Comparison of ENCODE assay signal across 8 mouse cellular contexts in genomic region chr14:114567673-114568309, GRCm38 (mm10).
DNase-seq lines count a peak whose midpoint lies in the region; ATAC-seq lines count a peak whose summit lies in the region.

No protein-coding gene starts in this region.

- H3K4me1 ChIP-seq in forebrain, embryonic 11.5 days (replicated peaks; ENCODE audit: control insufficient read depth, insufficient read depth, low read length) = no peaks in the 10 kb centered on the region
- H3K4me1 ChIP-seq in hindbrain, embryonic 16.5 days (ENCODE audit: control insufficient read depth, insufficient read depth, low read depth, low read length) = no peaks in the 10 kb centered on the region
- H3K4me1 ChIP-seq in midbrain, embryonic 13.5 days (replicated peaks) = peaks cover 3% of the 10 kb centered on the region; the same call in 1 of the 2 replicates

- H3K36me3 ChIP-seq in forebrain, embryonic 11.5 days (ENCODE audit: control insufficient read depth, insufficient read depth, low read length) = no peaks in the 10 kb centered on the region
- H3K36me3 ChIP-seq in hindbrain, embryonic 16.5 days (ENCODE audit: control insufficient read depth, insufficient read depth, low read length) = no peaks in the 10 kb centered on the region
- no peaks in the 10 kb centered on the region for H3K36me3 ChIP-seq in midbrain, embryonic 13.5 days

- no peak overlapping the region for H3K4me3 ChIP-seq in forebrain, embryonic 11.5 days (ENCODE audit: low read depth, low read length)
- H3K4me3 ChIP-seq in hindbrain, embryonic 16.5 days (ENCODE audit: low read length) = peak overlapping the region; percentile 21; the same call in 1 of the 2 replicates
- H3K4me3 ChIP-seq in midbrain, embryonic 13.5 days (replicated peaks) = no peak overlapping the region; the same call in 1 of the 2 replicates

- H3K4me2 ChIP-seq in forebrain, embryonic 11.5 days (ENCODE audit: low read depth, low read length, severe bottlenecking) = peak overlapping the region; percentile 11; the same call in 1 of the 2 replicates
- H3K4me2 ChIP-seq in hindbrain, embryonic 16.5 days (ENCODE audit: low read length) = peak overlapping the region; percentile 46
- H3K4me2 ChIP-seq in midbrain, embryonic 13.5 days (replicated peaks) = peak overlapping the region; percentile 38

- H3K9me3 ChIP-seq in forebrain, embryonic 11.5 days (ENCODE audit: control insufficient read depth, low read length) = no peaks in the 10 kb centered on the region
- no peaks in the 10 kb centered on the region for H3K9me3 ChIP-seq in hindbrain, embryonic 16.5 days (ENCODE audit: control insufficient read depth, low read length)
- H3K9me3 ChIP-seq in midbrain, embryonic 13.5 days = no peaks in the 10 kb centered on the region

- ATAC-seq in forebrain, embryonic 11.5 days (replicated peaks; ENCODE audit: low FRiP score) = peak; percentile 75
- ATAC-seq in hindbrain, embryonic 16.5 days = peak; percentile 86
- ATAC-seq in midbrain, embryonic 13.5 days = peak; percentile 69

- no peak overlapping the region for H3K9ac ChIP-seq in forebrain, embryonic 11.5 days (ENCODE audit: low read length)
- peak overlapping the region; percentile 50 for H3K9ac ChIP-seq in hindbrain, embryonic 16.5 days (ENCODE audit: low read depth, low read length)
- H3K9ac ChIP-seq in midbrain, embryonic 13.5 days (replicated peaks) = no peak overlapping the region

- WGBS in forebrain, embryonic 11.5 days = 20% methylated on average over 14 of the region's 14 CpGs
- 13% methylated on average over 14 of the region's 14 CpGs for WGBS in hindbrain, embryonic 16.5 days
- 20% methylated on average over 14 of the region's 14 CpGs for WGBS in midbrain, embryonic 13.5 days

- H3K27me3 ChIP-seq in forebrain, embryonic 11.5 days (ENCODE audit: control insufficient read depth, insufficient read depth, low read length) = no peaks in the 10 kb centered on the region
- no peaks in the 10 kb centered on the region for H3K27me3 ChIP-seq in hindbrain, embryonic 16.5 days (replicated peaks; ENCODE audit: control insufficient read depth, insufficient read depth, low read length)
- H3K27me3 ChIP-seq in midbrain, embryonic 13.5 days = no peaks in the 10 kb centered on the region

- no peak overlapping the region for H3K27ac ChIP-seq in forebrain, embryonic 11.5 days (ENCODE audit: low read depth, low read length)
- H3K27ac ChIP-seq in hindbrain, embryonic 16.5 days (ENCODE audit: low read depth, low read length) = no peak overlapping the region
- no peak overlapping the region; the same call in 1 of the 2 replicates for H3K27ac ChIP-seq in midbrain, embryonic 13.5 days

- peak; percentile 9 to 24 for DNase-seq in cerebellum, adult 18-20 months
- DNase-seq in cerebellum, adult 11 months = no peak
- DNase-seq in adrenal gland, postnatal 10 days = peak; percentile 66
- DNase-seq in forebrain, embryonic 11.5 days (ENCODE audit: low spot score) = peak; percentile 78
- DNase-seq in left cerebral cortex, adult 18-20 months (ENCODE audit: low spot score in 2 of 2) = peak; percentile 69 to 76
- DNase-seq in yolk sac, embryonic 10.5 days (ENCODE audit: low spot score) = peak; percentile 7
